Mouse (Mus musculus) liver, embryonic 14.5 days (tissue): ENCODE measurements around the gene Kif5c. TPM values are rescaled to one million over a fixed set of nuclear protein-coding genes. Genes with fewer than 3 reads are reported as not detected.

ENCODE experiments used
- ATAC-seq: fragments of 200-750 bp; cut with Nextera tagmentation; 2 replicates; pipeline ENCODE4 v1.8.0; 2017; ENCODE audit warnings: moderate number of reproducible peaks, mild to moderate bottlenecking, moderate library complexity; ENCODE audit not compliant: insufficient read depth
- DNase-seq, 3 experiments: peaks; one replicate each; pipeline ENCODE4 v3.0.0-alpha.2; 2012 to 2013; ENCODE audit warnings: low read depth in 3 of 3, low spot score in 3 of 3
- H3K27ac ChIP-seq: fragments of 300-500 bp; sonication (generic); 2 replicates; pipeline ENCODE4 v1.5.1; 2014; ENCODE audit warnings: moderate library complexity, mild to moderate bottlenecking, control low read depth, inconsistent platforms
- H3K27me3 ChIP-seq: fragments of 300-500 bp; sonication (generic); 2 replicates; pipeline ENCODE4 v1.6.1; 2014; ENCODE audit warnings: mild to moderate bottlenecking, low read length, moderate library complexity; ENCODE audit not compliant: control insufficient read depth, insufficient read depth
- H3K36me3 ChIP-seq: fragments of 300-500 bp; sonication (generic); replicated peaks from 2 replicates; pipeline ENCODE4 v1.6.1; 2014; ENCODE audit warnings: low read depth; ENCODE audit not compliant: control insufficient read depth, insufficient read depth
- H3K4me1 ChIP-seq, 2 experiments: fragments of 200-500 bp in 1 of 2; fragments of 300-500 bp in 1 of 2; sonication (generic) in 1 of 2; replicated peaks; 2 replicates each; pipeline ENCODE4 v1.6.1; 2012 to 2014; ENCODE audit warnings: antibody characterized with exemption in 1 of 2, inconsistent platforms in 1 of 2, low read length in 1 of 2; ENCODE audit not compliant: control insufficient read depth in 2 of 2, insufficient read depth in 2 of 2
- H3K4me2 ChIP-seq: fragments of 300-500 bp; sonication (generic); 2 replicates; pipeline ENCODE4 v1.6.1; 2014; ENCODE audit warnings: low read depth, mild to moderate bottlenecking, control low read depth, moderate library complexity
- H3K4me3 ChIP-seq, 2 experiments: fragments of 200-500 bp in 1 of 2; fragments of 300-500 bp in 1 of 2; sonication (generic) in 1 of 2; 2 replicates each; pipeline ENCODE4 v1.5.1; 2012 to 2014; ENCODE audit warnings: low read depth in 2 of 2, low read length in 2 of 2, mild to moderate bottlenecking in 2 of 2, control low read depth in 1 of 2, inconsistent platforms in 1 of 2, moderate library complexity in 1 of 2; ENCODE audit not compliant: insufficient read depth in 1 of 2
- H3K9ac ChIP-seq: fragments of 300-500 bp; sonication (generic); replicated peaks from 2 replicates; pipeline ENCODE4 v1.6.1; 2014; ENCODE audit warnings: mild to moderate bottlenecking, control low read depth, moderate library complexity
- H3K9me3 ChIP-seq: fragments of 300-500 bp; sonication (generic); 2 replicates; pipeline ENCODE4 v1.6.1; 2016; ENCODE audit warnings: low read length, mixed read lengths; ENCODE audit not compliant: control insufficient read depth
- CTCF ChIP-seq: IDR thresholded peaks from 2 replicates; pipeline ENCODE4 v1.5.1; 2016; ENCODE audit warnings: antibody characterized with exemption, low read depth, control low read depth
- EP300 ChIP-seq: IDR thresholded peaks from 2 replicates; pipeline ENCODE4 v1.6.1; 2016; ENCODE audit warnings: antibody characterized with exemption, low read depth
- WGBS: fragments of 180-500 bp; shearing (Covaris S2); extraction: QIAGEN DNeasy Blood & Tissue Kit; methylation state at CpG from one replicate; pipeline ENCODE4 v1.1.7; 2014; ENCODE audit not compliant: insufficient replicate concordance; 5-methylcytosine and 5-hydroxymethylcytosine counted together
- polyA plus RNA-seq, 2 experiments: library from polyadenylated mRNA; depleted of rRNA in 1 of 2; stranded (reverse) in 1 of 2; unstranded in 1 of 2; fragments of >200 nt; fragmentation: Nextera tagmentation in 1 of 2; extraction: Ambion mirVana in 1 of 2; gene quantifications; 2 replicates each; pipeline versions ENCODE4 v1.2.1 to v1.2.3; 2012 to 2014

Kif5c gene
- polyA plus RNA-seq, 2 experiments = 0.10 to 0.17 TPM

- DNase-seq = no peak
- Histone ChIP-seq H3K36me3 (no peaks in the 10 kb centered on the region), H3K4me1 (no peaks in the 10 kb centered on the region), H3K9ac (no peak overlapping the region), H3K27ac (no peak overlapping the region), H3K4me2 (no peak overlapping the region), H3K27me3 (peaks cover 45% of the 10 kb centered on the region), H3K4me3 (no peak overlapping the region), H3K9me3 (no peaks in the 10 kb centered on the region)
- 54% methylated on average over 6 of the region's 6 CpGs for WGBS
- TF ChIP-seq EP300 (no peak), CTCF (no peak)
- no peak for ATAC-seq
Measured at GRCm38 (mm10) chr2:49789078-49789477, 170.0 kb downstream of the Kif5c start.

GRCm38 (mm10) chr2:49789504-49789903 is 170.4 kb downstream of the Kif5c start:
- Histone ChIP-seq H3K4me3 (no peak overlapping the region), H3K27me3 (peaks cover 45% of the 10 kb centered on the region)
- no peak for ATAC-seq

GRCm38 (mm10) chr2:49797444-49798143 is 178.5 kb downstream of the Kif5c start:
- Histone ChIP-seq H3K36me3 (no peaks in the 10 kb centered on the region), H3K4me1 (no peaks in the 10 kb centered on the region), H3K27ac (no peak overlapping the region), H3K4me3 (no peak overlapping the region), H3K4me2 (no peak overlapping the region), H3K9me3 (no peaks in the 10 kb centered on the region), H3K9ac (no peak overlapping the region), H3K27me3 (no peaks in the 10 kb centered on the region)
- TF ChIP-seq CTCF (no peak), EP300 (no peak)
- DNase-seq (no peak), ATAC-seq (no peak)
- 49% methylated on average over 14 of the region's 14 CpGs for WGBS

More at GRCm38 (mm10) chr2:49789504-49789903, 170.4 kb downstream of the Kif5c start:
- 65% methylated on average over 5 of the region's 5 CpGs for WGBS
- DNase-seq = no peak
- H3K9me3 ChIP-seq = no peaks in the 10 kb centered on the region
- H3K27ac ChIP-seq = no peak overlapping the region
- H3K4me2 ChIP-seq = no peak overlapping the region
- H3K9ac ChIP-seq = no peak overlapping the region
- H3K4me1 ChIP-seq = no peaks in the 10 kb centered on the region
- H3K36me3 ChIP-seq = no peaks in the 10 kb centered on the region
- no peak for TF ChIP-seq EP300
- TF ChIP-seq CTCF = no peak

GRCm38 (mm10) chr2:49804448-49804847 is 185.3 kb downstream of the Kif5c start:
- TF ChIP-seq EP300 = no peak
- TF ChIP-seq CTCF = no peak
- DNase-seq (no peak), ATAC-seq (no peak)
- H3K4me2 ChIP-seq = no peak overlapping the region
- WGBS = 68% methylated on average over 8 of the region's 8 CpGs
- H3K27ac ChIP-seq = no peak overlapping the region
- no peaks in the 10 kb centered on the region for H3K9me3 ChIP-seq
- no peaks in the 10 kb centered on the region for H3K36me3 ChIP-seq
- no peaks in the 10 kb centered on the region for H3K4me1 ChIP-seq
- no peaks in the 10 kb centered on the region for H3K27me3 ChIP-seq
- no peak overlapping the region for H3K9ac ChIP-seq
- no peak overlapping the region for H3K4me3 ChIP-seq

GRCm38 (mm10) chr2:49805736-49806371 is 186.8 kb downstream of the Kif5c start:
- DNase-seq (no peak), ATAC-seq (no peak)
- Histone ChIP-seq H3K4me1 (no peaks in the 10 kb centered on the region), H3K4me3 (no peak overlapping the region), H3K27ac (no peak overlapping the region), H3K4me2 (no peak overlapping the region), H3K27me3 (no peaks in the 10 kb centered on the region), H3K9me3 (no peaks in the 10 kb centered on the region), H3K9ac (no peak overlapping the region), H3K36me3 (no peaks in the 10 kb centered on the region)
- no peak for TF ChIP-seq CTCF
- TF ChIP-seq EP300 = no peak
- 70% methylated on average over 11 of the region's 11 CpGs for WGBS
